ENCODE assay signal across 10 mouse cellular contexts in genomic region chr17:57988420-57988819, GRCm38 (mm10).
DNase-seq lines count a peak whose midpoint lies in the region; ATAC-seq and TF ChIP-seq lines count a peak whose summit lies in the region.
"Had no signal": no experiment of that assay in that cellular context is flagged by ENCODE, and none has a peak within 500 bp of the region (broad histone marks: within the 10 kb centered on the region; RNA-seq: fewer than 3 reads in every experiment).

No protein-coding gene starts in this region.

- H3K4me3 ChIP-seq in forebrain, postnatal 0 days (ENCODE audit: low read depth, low read length), result no peak overlapping the region
- H3K4me3 ChIP-seq in forebrain, embryonic 11.5 days (ENCODE audit: low read depth, low read length), result no peak overlapping the region
- no peak overlapping the region for H3K4me3 ChIP-seq in lung, embryonic 14.5 days (ENCODE audit: low read depth, low read length)
- no peak overlapping the region for H3K4me3 ChIP-seq in ES-E14 (ENCODE audit: insufficient read depth in 1 of 2, low read depth in 1 of 2, low read length in 2 of 2, poor library complexity in 1 of 2, severe bottlenecking in 1 of 2)
- H3K4me3 ChIP-seq in cerebellum, adult 2 months (replicated peaks; ENCODE audit: insufficient read depth, low read depth, low read length), result no peak overlapping the region
- H3K4me3 ChIP-seq: forebrain, embryonic 12.5 days had no signal

- no peak overlapping the region for H3K9ac ChIP-seq in forebrain, postnatal 0 days
- H3K9ac ChIP-seq in forebrain, embryonic 11.5 days (ENCODE audit: low read length), result no peak overlapping the region
- no peak overlapping the region for H3K9ac ChIP-seq in lung, embryonic 14.5 days
- no peak overlapping the region for H3K9ac ChIP-seq in ES-E14 (ENCODE audit: insufficient read depth, low read depth, low read length, poor library complexity, severe bottlenecking)
- H3K9ac ChIP-seq: forebrain, embryonic 12.5 days had no signal

- no peak for DNase-seq in forebrain, postnatal 0 days
- no peak for DNase-seq in forebrain, embryonic 11.5 days (ENCODE audit: low spot score)
- DNase-seq in lung, embryonic 14.5 days, result peak; percentile 33
- no peak for DNase-seq in lung, postnatal 25 days (ENCODE audit: low spot score)
- DNase-seq in ES-E14 (ENCODE audit: low read depth, low spot score), result peak; percentile 13
- DNase-seq in embryo, embryonic 9.5 days (ENCODE audit: extremely low spot score), result peak; percentile 5
- DNase-seq in gastrocnemius, postnatal 25 days, result no peak
- DNase-seq in cerebellum, adult 2 months, result no peak
- DNase-seq: kidney, adult 11 months had no signal

- H3K4me1 ChIP-seq in forebrain, postnatal 0 days (ENCODE audit: insufficient read depth), result no peaks in the 10 kb centered on the region
- H3K4me1 ChIP-seq in forebrain, embryonic 11.5 days (replicated peaks; ENCODE audit: control insufficient read depth, insufficient read depth, low read length), result no peaks in the 10 kb centered on the region
- no peaks in the 10 kb centered on the region for H3K4me1 ChIP-seq in lung, embryonic 14.5 days (ENCODE audit: insufficient read depth)
- no peaks in the 10 kb centered on the region for H3K4me1 ChIP-seq in ES-E14 (ENCODE audit: control insufficient read depth in 2 of 2, insufficient read depth in 2 of 2, low read length in 2 of 2, poor library complexity in 1 of 2)
- H3K4me1 ChIP-seq in cerebellum, adult 2 months (ENCODE audit: control insufficient read depth, insufficient read depth, low read length), result no peaks in the 10 kb centered on the region
- H3K4me1 ChIP-seq: forebrain, embryonic 12.5 days had no signal

- H3K4me2 ChIP-seq in forebrain, postnatal 0 days (ENCODE audit: low read depth), result no peak overlapping the region
- H3K4me2 ChIP-seq in forebrain, embryonic 11.5 days (ENCODE audit: low read depth, low read length, severe bottlenecking), result no peak overlapping the region
- H3K4me2 ChIP-seq in lung, embryonic 14.5 days, result no peak overlapping the region
- H3K4me2 ChIP-seq: forebrain, embryonic 12.5 days had no signal

- in situ Hi-C loops in ES-E14 (cut with MboI; ENCODE audit: low sequenced_read_pairs in 2 of 2, unreplicated experiment in 2 of 2), result no loop called here

- ATAC-seq in forebrain, postnatal 0 days, result no peak
- ATAC-seq in forebrain, embryonic 11.5 days (replicated peaks; ENCODE audit: low FRiP score), result no peak
- no peak for ATAC-seq in lung, embryonic 14.5 days (ENCODE audit: insufficient read depth)

- H3K27ac ChIP-seq in forebrain, postnatal 0 days (ENCODE audit: low read depth, low read length), result no peak overlapping the region
- no peak overlapping the region for H3K27ac ChIP-seq in forebrain, embryonic 11.5 days (ENCODE audit: low read depth, low read length)
- no peak overlapping the region for H3K27ac ChIP-seq in lung, embryonic 14.5 days (ENCODE audit: low read depth)
- H3K27ac ChIP-seq in ES-E14 (ENCODE audit: insufficient read depth, low read depth, low read length, poor library complexity, severe bottlenecking), result no peak overlapping the region
- H3K27ac ChIP-seq in cerebellum, adult 2 months (ENCODE audit: insufficient read depth, low read length), result no peak overlapping the region
- H3K27ac ChIP-seq: forebrain, embryonic 12.5 days had no signal

- WGBS in forebrain, postnatal 0 days, result 42% methylated on average over 2 of the region's 2 CpGs
- WGBS in forebrain, embryonic 11.5 days, result 42% methylated on average over 2 of the region's 2 CpGs
- WGBS in lung, embryonic 14.5 days, result 47% methylated on average over 2 of the region's 2 CpGs
- WGBS in cerebellum, adult 2 months, result 38% methylated on average over 2 of the region's 2 CpGs

- TF ChIP-seq CTCF in forebrain, postnatal 0 days (IDR thresholded peaks at IDR 0.05; ENCODE audit: low read depth), result peak; percentile 33; the same call in 1 of the 2 replicates
- peak; percentile 36 for TF ChIP-seq CTCF in lung, embryonic 14.5 days (IDR thresholded peaks at IDR 0.05; ENCODE audit: low read depth)
- TF ChIP-seq CTCF in cerebellum, adult 2 months (IDR thresholded peaks at IDR 0.05; ENCODE audit: borderline replicate concordance, insufficient read depth, low read depth, low read length), result no peak

- H3K27me3 ChIP-seq in forebrain, postnatal 0 days (ENCODE audit: insufficient read depth, low read length), result no peaks in the 10 kb centered on the region
- no peaks in the 10 kb centered on the region for H3K27me3 ChIP-seq in forebrain, embryonic 11.5 days (ENCODE audit: control insufficient read depth, insufficient read depth, low read length)
- H3K27me3 ChIP-seq in lung, embryonic 14.5 days (ENCODE audit: insufficient read depth, low read length), result no peaks in the 10 kb centered on the region
- H3K27me3 ChIP-seq in cerebellum, adult 2 months (ENCODE audit: control insufficient read depth, insufficient read depth, low read length), result no peaks in the 10 kb centered on the region
- H3K27me3 ChIP-seq: forebrain, embryonic 12.5 days had no signal

- H3K36me3 ChIP-seq in forebrain, postnatal 0 days (ENCODE audit: insufficient read depth), result no peaks in the 10 kb centered on the region
- no peaks in the 10 kb centered on the region for H3K36me3 ChIP-seq in forebrain, embryonic 11.5 days (ENCODE audit: control insufficient read depth, insufficient read depth, low read length)
- no peaks in the 10 kb centered on the region for H3K36me3 ChIP-seq in lung, embryonic 14.5 days (ENCODE audit: insufficient read depth)
- no peaks in the 10 kb centered on the region for H3K36me3 ChIP-seq in ES-E14 (ENCODE audit: control insufficient read depth, insufficient read depth, low read length, poor library complexity, severe bottlenecking)
- H3K36me3 ChIP-seq: forebrain, embryonic 12.5 days had no signal

- no peaks in the 10 kb centered on the region for H3K9me3 ChIP-seq in forebrain, postnatal 0 days (ENCODE audit: low read length)
- no peaks in the 10 kb centered on the region for H3K9me3 ChIP-seq in forebrain, embryonic 11.5 days (ENCODE audit: control insufficient read depth, low read length)
- no peaks in the 10 kb centered on the region; the same call in 1 of the 2 replicates for H3K9me3 ChIP-seq in lung, embryonic 14.5 days (ENCODE audit: low read depth, low read length)
- no peaks in the 10 kb centered on the region for H3K9me3 ChIP-seq in ES-E14 (ENCODE audit: control insufficient read depth, insufficient read depth, low read depth, low read length)
- H3K9me3 ChIP-seq: forebrain, embryonic 12.5 days had no signal

- TF ChIP-seq POLR2A in cerebellum, adult 2 months (IDR thresholded peaks at IDR 0.05; ENCODE audit: borderline replicate concordance, insufficient read depth, low read length), result no peak

TF ChIP-seq in ES-E14, 5 proteins besides CTCF, POLR2A, EP300 and RAD21:
- TF ChIP-seq HCFC1 (IDR thresholded peaks at IDR 0.05; ENCODE audit: borderline replicate concordance, insufficient read depth, low read length) (no peak), ZNF384 (IDR thresholded peaks at IDR 0.05; ENCODE audit: low read depth, low read length) (no peak), MAFK (IDR thresholded peaks at IDR 0.05; ENCODE audit: insufficient read depth, low read depth, low read length) (no peak), CHD2 (IDR thresholded peaks at IDR 0.05; ENCODE audit: low read depth, low read length) (no peak), ZC3H11A (IDR thresholded peaks at IDR 0.05; ENCODE audit: borderline replicate concordance, low read depth, low read length) (no peak)

Comparison
In these comparisons a context has a peak if more than half of its experiments do, and no peak if none do; other contexts are left out.
1. DNase-seq: peak in lung, embryonic 14.5 days (single experiment), ES-E14 (single experiment) and embryo, embryonic 9.5 days (single experiment); none in forebrain, postnatal 0 days (single experiment), forebrain, embryonic 11.5 days (single experiment), lung, postnatal 25 days (single experiment), gastrocnemius, postnatal 25 days (single experiment) and cerebellum, adult 2 months (0 of 2).